Mouse (Mus musculus) embryonic facial prominence, embryonic 10.5 days (tissue): Measurements from ENCODE around the gene Ehd3. TPM values are rescaled to one million over a fixed set of nuclear protein-coding genes. Genes with fewer than 3 reads are reported as not detected.
A peak's percentile ranks its signal among the peaks of the same experiment; 100 is the strongest.

Experiments
- DNase-seq: peaks from one replicate; pipeline ENCODE4 v3.0.0-alpha.2; 2017; ENCODE audit warnings: low spot score
- H3K27ac ChIP-seq: fragments of 300-500 bp; sonication (generic); replicated peaks from 2 replicates; pipeline ENCODE4 v1.5.1; 2016; ENCODE audit warnings: mild to moderate bottlenecking
- H3K27me3 ChIP-seq: fragments of 300-500 bp; sonication (generic); replicated peaks from 2 replicates; pipeline ENCODE4 v1.6.1; 2016; ENCODE audit warnings: low read depth, mild to moderate bottlenecking; ENCODE audit not compliant: poor library complexity, severe bottlenecking
- H3K36me3 ChIP-seq: fragments of 300-500 bp; sonication (generic); replicated peaks from 2 replicates; pipeline ENCODE4 v1.6.1; 2016; ENCODE audit warnings: mild to moderate bottlenecking, moderate library complexity
- H3K4me1 ChIP-seq: fragments of 300-500 bp; sonication (generic); 2 replicates; pipeline ENCODE4 v1.6.1; 2016
- H3K4me3 ChIP-seq: fragments of 300-500 bp; sonication (generic); 2 replicates; pipeline ENCODE4 v1.5.1; 2016; ENCODE audit warnings: mild to moderate bottlenecking, moderate library complexity
- H3K9me3 ChIP-seq: fragments of 300-500 bp; sonication (generic); 2 replicates; pipeline ENCODE4 v1.6.1; 2016; ENCODE audit warnings: mild to moderate bottlenecking
- WGBS: fragments of 180-500 bp; shearing (Covaris S2); methylation state at CpG from one replicate; pipeline ENCODE4 v1.1.7; 2016; 5-methylcytosine and 5-hydroxymethylcytosine counted together
- polyA plus RNA-seq: library from polyadenylated mRNA; unstranded; fragments of >200 nt; fragmentation: Nextera tagmentation; extraction: Ambion mirVana; gene quantifications from 2 replicates; pipeline ENCODE4 v1.2.1, GENCODE M21; 2016

Gene Ehd3
- 8.9 and 9.6 TPM in 2 replicates for polyA plus RNA-seq

DNA sequence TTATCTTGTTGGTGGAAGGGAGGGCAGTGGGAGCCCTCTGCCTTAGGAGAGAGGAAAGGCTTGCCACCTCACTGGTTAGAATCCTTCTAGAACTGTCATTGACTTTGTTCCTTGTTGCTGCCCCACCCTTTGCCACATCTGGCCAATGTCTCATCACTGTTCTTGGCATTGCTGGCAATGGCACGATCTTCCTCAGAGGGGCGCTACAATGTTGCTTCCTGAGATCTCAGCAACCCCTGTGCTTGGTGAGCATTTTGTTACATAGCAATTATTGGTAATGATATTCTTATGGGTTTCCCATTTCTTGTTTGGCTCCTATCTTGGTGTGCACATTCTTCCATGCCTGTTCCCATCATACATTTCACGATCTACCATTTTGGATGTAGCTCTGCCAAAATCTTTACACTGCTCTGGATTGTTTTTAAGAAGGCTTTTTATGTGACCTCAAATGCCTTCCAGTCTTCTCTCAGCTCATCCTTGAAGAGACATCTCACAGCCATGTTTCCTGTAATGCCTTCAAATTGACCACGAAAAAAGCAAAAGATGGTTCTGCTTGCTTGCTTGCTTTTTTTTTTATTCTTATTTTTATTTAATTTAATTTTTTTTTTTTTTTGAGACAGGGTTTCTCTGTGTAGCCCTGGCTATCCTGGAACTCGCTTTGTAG lies at the start of gene Ehd3:
Ehd3 (plus strand) TSS at position 614 of the 664 bp plus-strand sequence.
- Histone ChIP-seq H3K9me3 (no peaks in the 10 kb centered on the region), H3K27ac (peak within 1 kb of the TSS; percentile 69), H3K27me3 (no peaks in the 10 kb centered on the region), H3K4me1 (peaks cover 16% of the 10 kb centered on the region), H3K36me3 (no peaks in the 10 kb centered on the region), H3K4me3 (peak within 1 kb of the TSS; percentile 66)
- no peak for DNase-seq
- WGBS, result 89% methylated on average over 5 of the region's 5 CpGs

GRCm38 (mm10) chr17:73770964-73771363 lies 33.0 kb upstream of the Ehd3 start:
- DNase-seq, result peak; percentile 14
- H3K27me3 ChIP-seq, result no peaks in the 10 kb centered on the region

DNA sequence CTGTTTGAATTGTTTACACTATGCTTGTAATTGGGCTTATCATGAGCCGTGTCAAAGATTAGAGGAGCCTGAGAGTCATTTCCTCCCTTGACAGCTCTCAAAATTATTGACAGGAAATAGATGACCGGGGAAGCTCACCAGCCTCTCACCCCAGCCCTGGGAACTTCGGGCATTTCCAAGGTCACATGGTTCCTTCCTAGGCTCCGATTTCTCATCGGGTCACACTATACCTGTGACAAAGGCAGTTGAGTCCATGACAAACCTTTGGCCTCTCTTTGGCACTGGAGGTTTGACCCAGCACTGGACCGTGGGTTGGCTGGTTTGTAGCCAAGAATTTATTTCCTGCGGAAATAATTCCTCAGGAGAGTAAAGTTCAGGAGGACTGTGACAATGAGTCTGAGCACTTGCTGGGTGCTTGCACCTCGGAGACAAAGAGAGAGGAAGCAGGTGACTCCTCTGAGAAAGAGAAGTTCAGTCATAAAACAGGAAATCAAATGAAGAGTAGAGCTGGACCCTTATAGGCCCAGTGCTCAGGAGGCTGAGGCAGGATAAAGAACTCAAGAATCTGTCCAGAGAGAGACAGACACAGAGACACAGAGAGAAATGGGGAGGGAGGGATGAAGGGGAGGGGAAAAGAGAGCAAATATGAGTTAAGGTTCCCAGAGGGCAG lies 17.2 kb upstream of the Ehd3 start:
- Histone ChIP-seq H3K27me3 (no peaks in the 10 kb centered on the region), H3K4me1 (peaks cover 9% of the 10 kb centered on the region; the same call in 1 of the 2 replicates), H3K4me3 (no peak overlapping the region), H3K36me3 (no peaks in the 10 kb centered on the region), H3K27ac (no peak overlapping the region), H3K9me3 (no peaks in the 10 kb centered on the region)
- DNase-seq, result no peak
- WGBS, result 70% methylated on average over 8 of the region's 8 CpGs

More at GRCm38 (mm10) chr17:73770964-73771363, 33.0 kb upstream of the Ehd3 start:
- no peaks in the 10 kb centered on the region for H3K9me3 ChIP-seq
- 46% methylated on average over 8 of the region's 8 CpGs for WGBS
- no peaks in the 10 kb centered on the region for H3K36me3 ChIP-seq
- no peak overlapping the region for H3K4me3 ChIP-seq
- H3K27ac ChIP-seq, result no peak overlapping the region
- H3K4me1 ChIP-seq, result 0 out of 2 replicates have a peak, but pooled peaks cover 3% of the 10 kb centered on the region

DNA sequence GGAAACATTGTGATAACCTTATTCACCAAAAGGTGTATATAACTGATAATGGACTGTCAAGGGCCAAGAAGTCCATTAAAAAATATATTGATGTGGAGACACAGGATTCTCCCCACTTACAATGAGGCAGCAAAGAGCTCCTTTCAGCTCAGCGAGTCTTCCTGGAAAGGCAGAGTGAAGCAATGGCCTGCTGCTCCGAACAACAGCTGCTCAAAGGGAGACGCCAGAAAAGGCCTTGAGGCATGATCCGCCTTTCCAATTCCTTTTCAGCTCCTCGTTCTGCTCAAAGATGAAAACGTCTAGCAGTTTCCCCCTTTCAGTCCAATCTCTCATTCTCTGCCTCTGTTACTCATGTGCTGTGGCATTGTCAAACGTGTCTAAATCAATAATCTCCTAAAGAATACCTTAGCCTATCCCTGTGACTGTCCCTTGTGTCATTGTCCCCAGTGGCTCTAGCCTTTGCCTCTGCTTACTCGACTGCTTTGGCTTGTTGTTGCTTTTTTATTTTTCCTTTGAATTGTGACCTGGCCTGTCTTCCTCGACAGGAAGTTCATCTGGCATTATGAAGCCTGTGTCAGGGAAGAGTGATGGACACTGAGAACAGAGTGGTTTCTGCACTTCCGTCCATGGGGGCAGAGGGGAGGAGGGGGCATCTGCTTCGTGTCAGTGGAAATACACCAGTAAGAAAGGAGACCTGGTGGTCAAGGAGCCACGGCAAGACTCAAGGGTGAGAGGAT lies 13.5 kb upstream of the Ehd3 start:
- Histone ChIP-seq H3K27me3 (no peaks in the 10 kb centered on the region), H3K36me3 (no peaks in the 10 kb centered on the region), H3K27ac (no peak overlapping the region), H3K4me3 (no peak overlapping the region), H3K4me1 (peaks cover 9% of the 10 kb centered on the region; the same call in 1 of the 2 replicates), H3K9me3 (no peaks in the 10 kb centered on the region)
- DNase-seq, result no peak
- WGBS, result 26% methylated on average over 12 of the region's 12 CpGs

DNA sequence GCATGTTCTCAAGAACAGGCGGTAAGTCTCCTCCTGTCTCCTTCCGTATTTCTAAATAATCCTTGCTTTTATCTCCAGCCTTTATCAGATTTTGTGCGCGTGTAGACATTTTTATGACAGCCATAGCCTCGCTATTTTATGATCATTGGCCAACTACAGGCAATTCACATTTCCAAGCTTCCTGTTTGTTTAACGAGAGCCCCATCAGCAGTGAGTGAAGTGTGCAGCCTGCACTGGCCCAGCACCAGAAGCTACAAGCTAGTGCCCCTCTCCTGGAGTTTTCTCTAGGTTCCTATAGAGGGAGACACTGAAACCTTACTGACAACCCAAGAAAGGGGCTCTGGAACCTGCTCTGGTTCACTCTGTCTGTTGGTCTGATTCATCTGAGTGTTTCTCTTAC lies 7.1 kb upstream of the Ehd3 start:
- DNase-seq, result no peak
- Histone ChIP-seq H3K9me3 (no peaks in the 10 kb centered on the region), H3K4me3 (no peak overlapping the region), H3K4me1 (no peaks in the 10 kb centered on the region), H3K27ac (no peak overlapping the region), H3K36me3 (no peaks in the 10 kb centered on the region), H3K27me3 (no peaks in the 10 kb centered on the region)
- WGBS, result 86% methylated on average over 6 of the region's 6 CpGs

GRCm38 (mm10) chr17:73797706-73798105 lies 6.2 kb upstream of the Ehd3 start:
- Histone ChIP-seq H3K27me3 (no peaks in the 10 kb centered on the region), H3K9me3 (no peaks in the 10 kb centered on the region), H3K36me3 (no peaks in the 10 kb centered on the region), H3K4me1 (no peaks in the 10 kb centered on the region), H3K4me3 (no peak overlapping the region), H3K27ac (no peak overlapping the region)
- DNase-seq, result no peak
- 89% methylated on average over 4 of the region's 4 CpGs for WGBS

DNA sequence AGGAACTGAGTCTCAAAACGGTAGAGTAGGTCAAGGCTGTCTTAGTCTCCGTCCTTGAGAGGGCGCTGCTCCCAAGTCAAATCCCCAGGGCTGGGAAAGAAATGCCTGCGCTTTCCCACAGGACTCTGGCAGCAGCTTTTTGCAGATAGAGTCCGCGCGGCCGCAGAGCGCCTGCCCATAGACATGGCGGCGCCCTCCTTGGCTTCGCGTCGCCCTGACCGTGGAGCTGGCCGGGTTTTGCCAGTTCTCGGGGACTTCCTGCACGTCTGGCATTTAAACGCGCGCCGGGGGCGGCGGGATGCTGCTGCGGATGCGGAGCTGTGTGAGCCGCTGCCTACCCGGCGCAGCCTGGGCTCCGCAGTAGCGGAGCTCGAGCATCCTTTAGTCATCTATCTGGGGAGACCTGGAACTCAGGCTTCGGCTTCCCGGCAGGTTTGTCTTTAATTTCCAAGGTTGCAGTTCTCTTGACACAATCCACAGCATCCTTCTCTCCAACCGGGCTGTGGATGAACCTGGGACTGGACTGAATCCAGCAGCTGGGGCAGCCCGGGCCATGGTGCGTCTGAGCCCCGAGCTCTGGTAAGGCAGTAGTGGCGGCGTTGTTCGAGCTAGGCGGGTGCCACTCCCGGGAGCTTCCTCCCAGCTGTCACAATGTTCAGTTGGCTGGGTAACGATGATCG lies 798 bp downstream of the Ehd3 start:
- WGBS, result under 1% methylated on average over 45 of the region's 45 CpGs
- peak; percentile 93 for DNase-seq
- Histone ChIP-seq H3K27me3 (no peaks in the 10 kb centered on the region), H3K9me3 (no peaks in the 10 kb centered on the region), H3K27ac (peak overlapping the region; percentile 69), H3K4me3 (peak overlapping the region; percentile 66), H3K36me3 (no peaks in the 10 kb centered on the region), H3K4me1 (peaks cover 16% of the 10 kb centered on the region)

- 89% methylated on average over 6 of the region's 6 CpGs for WGBS
- H3K36me3 ChIP-seq, result no peaks in the 10 kb centered on the region
Measured at GRCm38 (mm10) chr17:73806331-73806730, 2.4 kb downstream of the Ehd3 start.

DNA sequence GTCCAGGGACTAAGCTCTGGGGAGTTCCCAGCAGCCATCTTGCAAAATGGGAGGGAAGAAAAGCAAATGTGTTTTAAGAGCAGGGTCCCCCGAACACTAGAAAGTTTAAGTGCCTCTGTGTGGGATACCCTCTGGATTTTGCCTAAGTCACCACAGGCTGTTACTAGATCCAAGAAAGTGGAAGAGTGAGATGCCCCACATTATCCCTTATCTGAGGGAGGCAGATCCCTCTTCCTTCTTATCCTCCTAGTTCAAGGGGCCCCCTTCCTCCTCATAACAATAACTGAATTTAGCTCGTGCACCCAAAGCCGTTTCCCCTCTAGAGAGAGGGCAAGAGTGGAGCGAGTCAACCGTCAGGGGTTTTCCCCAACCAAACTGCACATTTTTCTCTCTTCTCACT lies 3.3 kb downstream of the Ehd3 start:
- Histone ChIP-seq H3K9me3 (no peaks in the 10 kb centered on the region), H3K27me3 (no peaks in the 10 kb centered on the region), H3K27ac (no peak overlapping the region), H3K4me1 (peaks cover 23% of the 10 kb centered on the region), H3K36me3 (no peaks in the 10 kb centered on the region), H3K4me3 (no peak overlapping the region)
- no peak for DNase-seq
- 87% methylated on average over 5 of the region's 5 CpGs for WGBS

More at GRCm38 (mm10) chr17:73806331-73806730, 2.4 kb downstream of the Ehd3 start:
- H3K9me3 ChIP-seq, result no peaks in the 10 kb centered on the region
- H3K4me3 ChIP-seq, result no peak overlapping the region
- H3K27ac ChIP-seq, result no peak overlapping the region
- H3K4me1 ChIP-seq, result peaks cover 16% of the 10 kb centered on the region
- no peaks in the 10 kb centered on the region for H3K27me3 ChIP-seq
- DNase-seq, result no peak

DNA sequence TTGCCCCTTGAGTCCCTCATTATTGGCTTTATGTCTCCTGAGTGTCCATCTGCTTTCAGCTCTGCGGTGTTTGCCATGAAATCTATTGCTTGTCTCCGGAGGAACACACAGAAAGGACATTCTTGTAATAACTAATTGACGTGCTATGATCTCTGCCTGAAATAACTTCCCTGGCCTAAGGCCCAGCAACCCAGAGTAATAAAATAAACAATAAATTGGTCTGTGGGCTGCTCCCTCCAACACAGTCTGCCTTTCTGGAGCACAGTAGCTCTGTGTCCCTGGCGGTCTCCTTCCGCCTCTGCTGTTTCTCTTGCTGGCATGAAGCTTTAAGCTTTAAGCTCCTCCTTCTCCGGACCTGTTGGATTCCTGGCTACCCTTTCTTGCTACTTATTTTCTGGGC lies 4.5 kb downstream of the Ehd3 start:
- Histone ChIP-seq H3K9me3 (no peaks in the 10 kb centered on the region), H3K4me1 (peaks cover 23% of the 10 kb centered on the region), H3K27me3 (no peaks in the 10 kb centered on the region), H3K36me3 (no peaks in the 10 kb centered on the region), H3K27ac (no peak overlapping the region), H3K4me3 (no peak overlapping the region)
- DNase-seq, result no peak
- WGBS, result 82% methylated on average over 6 of the region's 6 CpGs

GRCm38 (mm10) chr17:73810801-73811200 lies 6.9 kb downstream of the Ehd3 start:
- H3K27ac ChIP-seq, result no peak overlapping the region
- DNase-seq, result no peak
- H3K27me3 ChIP-seq, result no peaks in the 10 kb centered on the region
- 90% methylated on average over 1 of the region's 1 CpGs for WGBS
- no peak overlapping the region for H3K4me3 ChIP-seq
- H3K4me1 ChIP-seq, result peaks cover 12% of the 10 kb centered on the region
- no peaks in the 10 kb centered on the region for H3K36me3 ChIP-seq
- H3K9me3 ChIP-seq, result no peaks in the 10 kb centered on the region

DNA sequence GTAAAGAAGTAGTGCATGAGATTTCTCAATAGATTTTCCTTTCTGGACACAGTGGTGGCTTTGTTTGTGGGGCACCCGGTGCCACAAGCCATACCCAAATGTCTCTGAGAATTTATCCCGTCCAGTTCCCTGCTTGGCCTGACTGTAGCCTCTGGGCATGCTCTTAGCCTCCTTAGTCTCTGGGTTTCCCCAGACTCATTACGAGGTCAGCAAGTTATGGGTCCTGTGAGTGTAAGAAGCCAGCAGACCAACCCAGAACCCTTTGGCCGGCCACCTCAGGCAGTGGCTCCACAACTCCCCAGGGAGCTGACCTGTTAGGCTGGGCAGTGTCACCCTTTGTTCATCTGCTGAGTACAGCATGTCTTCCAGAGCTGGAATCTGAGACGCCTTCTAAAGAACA lies 7.6 kb downstream of the Ehd3 start:
- no peaks in the 10 kb centered on the region for H3K27me3 ChIP-seq
- H3K4me1 ChIP-seq, result peaks cover 7% of the 10 kb centered on the region
- DNase-seq, result peak; percentile 25
- H3K9me3 ChIP-seq, result no peaks in the 10 kb centered on the region
- no peaks in the 10 kb centered on the region for H3K36me3 ChIP-seq
- no peak overlapping the region for H3K4me3 ChIP-seq
- WGBS, result 44% methylated on average over 5 of the region's 5 CpGs
- H3K27ac ChIP-seq, result no peak overlapping the region
